ENCODE assay signal across 10 mouse cellular contexts in the genomic region with DNA sequence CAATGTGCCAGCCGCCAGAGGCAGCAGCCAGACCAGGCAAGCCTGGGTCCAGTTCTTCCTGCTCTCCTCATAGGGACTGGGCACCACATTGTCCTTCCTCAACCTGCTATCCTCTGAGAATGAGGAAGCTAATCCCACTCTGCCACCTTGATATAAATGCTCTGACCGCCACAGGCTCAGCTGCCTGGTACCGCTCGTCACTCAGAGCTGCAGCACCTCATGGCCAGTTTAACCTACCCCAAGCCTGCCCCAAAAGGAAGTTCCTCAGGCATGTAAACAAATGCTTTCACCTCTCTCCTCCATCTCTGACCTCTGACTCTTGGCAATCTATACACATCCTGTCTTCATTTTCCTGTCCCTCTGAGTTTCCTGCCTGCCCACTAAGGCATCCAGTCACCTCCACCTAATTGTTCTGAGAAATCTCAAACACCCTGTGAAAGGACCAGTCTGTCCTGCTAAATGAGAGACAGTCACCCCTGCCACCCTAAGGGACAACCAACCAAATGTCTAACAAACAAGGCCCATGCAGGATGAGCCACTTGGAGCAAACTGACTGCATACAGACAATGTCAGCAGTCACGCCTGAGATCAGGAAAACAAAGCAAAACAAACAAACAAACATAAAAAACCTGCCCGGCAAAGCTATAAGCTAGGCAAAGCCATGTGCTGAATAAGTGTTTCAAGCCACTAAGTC. TPM values are rescaled to one million over a fixed set of nuclear protein-coding genes. Genes with fewer than 3 reads are reported as not detected.
DNase-seq lines count a peak whose midpoint lies in the region; ATAC-seq and TF ChIP-seq lines count a peak whose summit lies in the region.
"Had no signal": no experiment of that assay in that cellular context is flagged by ENCODE, and none has a peak within 500 bp of the region (broad histone marks: within the 10 kb centered on the region; RNA-seq: fewer than 3 reads in every experiment).

No protein-coding gene starts in this region.

- DNase-seq in liver, adult 2 months (ENCODE audit: extremely low read depth, low read depth, low spot score), result peak; percentile 74
- no peak for DNase-seq in liver
- DNase-seq in left cerebral cortex, adult 2 months (ENCODE audit: extremely low spot score in 1 of 2, low spot score in 2 of 2), result no peak
- no peak for DNase-seq in right cerebral cortex, postnatal 10 days (ENCODE audit: low spot score in 2 of 2)
- DNase-seq in gastrocnemius, postnatal 4 days (ENCODE audit: low spot score in 2 of 2), result no peak
- DNase-seq: thymus, adult 2 months had no signal

- TF ChIP-seq POLR2A in liver, adult 2 months (IDR thresholded peaks at IDR 0.05; ENCODE audit: extremely low read depth, insufficient read depth, low read length), result no peak

- H3K9me3 ChIP-seq in intestine, postnatal 0 days (ENCODE audit: control insufficient read depth), result no peaks in the 10 kb centered on the region
- H3K9me3 ChIP-seq: hindbrain, embryonic 15.5 days had no signal

- peak; percentile 64 for ATAC-seq in granulocyte monocyte progenitor cell, adult 5-6 weeks (replicated peaks; ENCODE audit: poor library complexity, severe bottlenecking)
- ATAC-seq in intestine, postnatal 0 days, result no peak
- ATAC-seq in megakaryocyte progenitor cell, adult 5-6 weeks (replicated peaks; ENCODE audit: poor library complexity), result peak; percentile 52

- H3K4me2 ChIP-seq in intestine, postnatal 0 days (replicated peaks; ENCODE audit: low read depth), result no peak overlapping the region
- H3K4me2 ChIP-seq: hindbrain, embryonic 15.5 days had no signal

- peaks cover 48% of the 10 kb centered on the region for H3K79me2 ChIP-seq in liver, adult 2 months (ENCODE audit: control insufficient read depth, insufficient read depth, low read length)

- H3K27ac ChIP-seq in liver, adult 2 months (replicated peaks; ENCODE audit: insufficient read depth, low read depth, low read length), result peak overlapping the region; percentile 63
- H3K27ac ChIP-seq in intestine, postnatal 0 days (ENCODE audit: low read depth, low read length), result peak overlapping the region; percentile 35
- no peak overlapping the region for H3K27ac ChIP-seq in left cerebral cortex, adult 2 months
- H3K27ac ChIP-seq: hindbrain, embryonic 15.5 days had no signal

- peaks cover 40% of the 10 kb centered on the region for H3K4me1 ChIP-seq in liver, adult 2 months (ENCODE audit: control insufficient read depth, insufficient read depth, low read length)
- H3K4me1 ChIP-seq in intestine, postnatal 0 days (replicated peaks; ENCODE audit: control insufficient read depth, insufficient read depth, low read length), result 0 out of 2 replicates have a peak, but pooled peaks cover 6% of the 10 kb centered on the region

- WGBS in liver, adult 2 months, result 21% methylated on average over 6 of the region's 6 CpGs
- WGBS in intestine, postnatal 0 days, result 72% methylated on average over 6 of the region's 6 CpGs

- intact Hi-C loops in left cerebral cortex, adult 2 months (cut with DNase I), result no loop called here

- peaks cover 10% of the 10 kb centered on the region; the same call in 1 of the 2 replicates for H3K36me3 ChIP-seq in liver, adult 2 months (ENCODE audit: control insufficient read depth, insufficient read depth, low read length)
- H3K36me3 ChIP-seq in intestine, postnatal 0 days (ENCODE audit: control insufficient read depth, insufficient read depth), result no peaks in the 10 kb centered on the region

- no peaks in the 10 kb centered on the region for H3K27me3 ChIP-seq in liver, adult 2 months (ENCODE audit: control insufficient read depth, insufficient read depth, low read length)
- no peaks in the 10 kb centered on the region for H3K27me3 ChIP-seq in intestine, postnatal 0 days (replicated peaks; ENCODE audit: control insufficient read depth, insufficient read depth, low read length)
- H3K27me3 ChIP-seq: hindbrain, embryonic 15.5 days had no signal

- no peak for TF ChIP-seq CTCF in liver, adult 2 months (IDR thresholded peaks at IDR 0.05; ENCODE audit: low read depth, low read length)
- no peak for TF ChIP-seq CTCF in intestine, postnatal 0 days (IDR thresholded peaks at IDR 0.05; ENCODE audit: low read depth)
- TF ChIP-seq CTCF in left cerebral cortex, adult 2 months (IDR thresholded peaks at IDR 0.05), result no peak

- peak overlapping the region; percentile 22 for H3K9ac ChIP-seq in liver, adult 2 months (ENCODE audit: low read depth, low read length)
- H3K9ac ChIP-seq in intestine, postnatal 0 days (ENCODE audit: low read depth, low read length), result no peak overlapping the region
- H3K9ac ChIP-seq: hindbrain, embryonic 15.5 days had no signal

- no peak overlapping the region for H3K4me3 ChIP-seq in liver, adult 2 months (ENCODE audit: insufficient read depth, low read depth, low read length)
- H3K4me3 ChIP-seq in intestine, postnatal 0 days (ENCODE audit: low read depth, low read length), result no peak overlapping the region
- H3K4me3 ChIP-seq in left cerebral cortex, adult 2 months, result no peak overlapping the region
- H3K4me3 ChIP-seq: hindbrain, embryonic 15.5 days had no signal

RNA-seq across cellular contexts. Expression of gene Sh3bp5, which starts 27.8 kb away (rescaled TPM):
- 37.1 and 37.7 TPM in 2 replicates for total RNA-seq in liver, adult 2 months (2014; rRNA removed)
- polyA plus RNA-seq in liver, adult 2 months (2012; rRNA removed), result 22.6 and 26.1 TPM in 2 replicates
- 5.0 and 6.3 TPM in 2 replicates for total RNA-seq in granulocyte monocyte progenitor cell, adult 5-6 weeks (2014; fragmentation: Nextera tagmentation)
- total RNA-seq in granulocyte monocyte progenitor cell, adult 5-6 weeks (2017), result 2.7 and 2.8 TPM in 2 replicates
- polyA plus RNA-seq in intestine, postnatal 0 days (2015; fragmentation: Nextera tagmentation; extraction: Ambion mirVana), result 12.0 and 12.4 TPM in 2 replicates
- 4.5 and 6.2 TPM in 2 replicates for total RNA-seq in megakaryocyte progenitor cell, adult 5-6 weeks (2015)
- total RNA-seq in megakaryocyte progenitor cell, adult 5-6 weeks (2017), result 3.6 and 5.2 TPM in 2 replicates
- total RNA-seq in left cerebral cortex, adult 2 months (2021), result 10 to 100 TPM; 63.5 to 65.4 TPM
- total RNA-seq in gastrocnemius, postnatal 4 days (2021), result 10 to 100 TPM; 79.8 to 93.9 TPM
